Mouse (Mus musculus) bone marrow, adult 2 months (tissue): ENCODE measurements around the gene Trak1. TPM values are rescaled to one million over a fixed set of nuclear protein-coding genes. Genes with fewer than 3 reads are reported as not detected.
"Not testable (repeated sequence)": the region's sequence is repeated elsewhere in the genome, so short reads cannot be mapped to it uniquely, and the experiment has no call there.

Experiments used
- H3K27ac ChIP-seq: fragments of 200-500 bp; 2 replicates; pipeline ENCODE4 v1.5.1; 2012; ENCODE audit warnings: low read depth, mild to moderate bottlenecking, control low read depth, inconsistent platforms, low read length; ENCODE audit not compliant: control insufficient read depth, poor library complexity, insufficient read depth
- H3K4me1 ChIP-seq: fragments of 200-500 bp; 2 replicates; pipeline ENCODE4 v1.6.1; 2011; ENCODE audit warnings: low read length; ENCODE audit not compliant: control insufficient read depth, insufficient read depth
- H3K4me3 ChIP-seq: fragments of 200-500 bp; replicated peaks from 2 replicates; pipeline ENCODE3; 2011; ENCODE audit warnings: mild to moderate bottlenecking, low read depth, low read length, control low read depth; ENCODE audit not compliant: control insufficient read depth
- CTCF ChIP-seq: fragments of 200-500 bp; IDR thresholded peaks from 2 replicates; pipeline ENCODE4 v1.5.1; 2011; ENCODE audit warnings: low read length, control low read depth; ENCODE audit not compliant: control insufficient read depth, insufficient read depth
- POLR2A ChIP-seq: fragments of 200-500 bp; IDR thresholded peaks from 2 replicates; pipeline ENCODE4 v1.6.1; 2011; ENCODE audit warnings: low read depth, mild to moderate bottlenecking, control low read depth, low read length, borderline replicate concordance; ENCODE audit not compliant: control insufficient read depth
- WGBS: fragments of 180-500 bp; shearing (Covaris S2); methylation state at CpG from one replicate; pipeline ENCODE4 v1.1.7; 2018; 5-methylcytosine and 5-hydroxymethylcytosine counted together
- polyA plus RNA-seq: library from polyadenylated mRNA; stranded (reverse); fragments of >200 nt; gene quantifications from 2 replicates; pipeline ENCODE4 v1.2.4, GENCODE M21; 2011; ENCODE audit warnings: low replicate concordance; ENCODE audit not compliant: missing spikeins, insufficient read depth, insufficient read length

The Trak1 gene
- polyA plus RNA-seq, 1 experiment, result 29.4 TPM

DNA sequence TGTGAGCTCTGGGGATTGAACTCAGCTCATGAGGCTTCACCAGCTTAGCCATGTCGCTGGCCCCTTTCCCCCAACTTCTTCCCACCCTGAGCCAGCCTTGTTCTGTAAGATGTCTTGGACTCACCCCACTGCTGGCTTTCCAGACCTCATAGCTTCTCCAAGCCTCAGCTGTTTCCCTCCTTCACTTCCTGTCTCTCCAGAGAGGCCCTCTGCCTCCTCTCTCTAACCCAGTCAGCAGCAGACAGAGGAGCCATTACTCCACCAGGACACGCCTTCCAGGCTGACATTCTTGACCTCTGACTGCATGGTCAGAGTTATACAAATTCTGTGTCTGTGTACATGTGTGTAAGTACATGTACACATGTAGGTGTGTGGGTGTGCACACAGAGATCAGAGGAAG lies 23.1 kb downstream of the Trak1 start:
- Histone ChIP-seq H3K4me3 (no peak overlapping the region), H3K4me1 (peaks cover 8% of the 10 kb centered on the region), H3K27ac (no peak overlapping the region)
- TF ChIP-seq CTCF (no peak), POLR2A (no peak)
- 57% methylated on average over 2 of the region's 2 CpGs for WGBS

DNA sequence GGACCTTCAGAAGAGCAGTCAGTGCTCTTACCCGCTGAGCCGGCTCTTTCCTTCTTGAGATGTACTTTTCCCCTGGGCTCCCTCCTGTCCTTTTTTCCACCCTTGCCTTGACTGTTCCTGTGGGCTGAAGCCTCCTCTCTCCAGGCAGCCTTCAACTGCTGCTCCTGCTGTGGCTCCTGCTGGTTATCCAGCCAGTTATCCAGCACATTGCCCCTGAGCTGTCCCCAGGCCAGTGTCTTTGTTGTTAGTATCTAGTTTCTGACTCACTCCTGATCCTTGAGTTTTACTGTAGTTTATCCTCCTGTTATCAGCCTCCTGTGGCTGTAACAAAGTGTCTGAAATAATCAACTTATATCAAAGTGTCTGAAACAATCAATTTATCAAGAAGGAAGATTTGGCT lies 23.8 kb downstream of the Trak1 start:
- H3K4me3 ChIP-seq, result no peak overlapping the region
- WGBS, result 92% methylated on average over 2 of the region's 2 CpGs
- H3K4me1 ChIP-seq, result peaks cover 3% of the 10 kb centered on the region
- no peak overlapping the region for H3K27ac ChIP-seq
- TF ChIP-seq CTCF, result no peak
- TF ChIP-seq POLR2A, result no peak

DNA sequence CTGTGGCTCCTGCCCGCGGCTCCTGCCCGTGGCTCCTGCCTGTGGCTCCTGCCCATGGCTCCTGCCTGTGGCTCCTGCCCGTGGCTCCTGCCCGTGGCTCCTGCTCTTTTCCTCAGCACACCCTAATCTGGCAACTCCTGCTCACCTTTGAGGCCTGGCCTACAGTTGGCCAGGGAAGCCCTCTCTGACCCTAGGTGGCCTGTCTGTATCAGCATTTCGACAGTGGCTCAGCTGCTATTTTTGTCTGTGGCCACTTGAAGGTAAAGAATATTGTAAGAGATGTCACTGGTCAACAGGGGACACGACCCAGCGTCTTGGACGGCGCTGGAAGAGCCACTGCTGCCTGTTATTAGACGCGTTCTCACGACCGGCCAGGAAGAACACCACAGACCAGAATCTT lies 24.7 kb downstream of the Trak1 start:
- no peak for TF ChIP-seq POLR2A
- no peak for TF ChIP-seq CTCF
- peaks cover 3% of the 10 kb centered on the region for H3K4me1 ChIP-seq
- WGBS, result 90% methylated on average over 14 of the region's 14 CpGs
- H3K4me3 ChIP-seq, result no peak overlapping the region
- no peak overlapping the region for H3K27ac ChIP-seq

DNA sequence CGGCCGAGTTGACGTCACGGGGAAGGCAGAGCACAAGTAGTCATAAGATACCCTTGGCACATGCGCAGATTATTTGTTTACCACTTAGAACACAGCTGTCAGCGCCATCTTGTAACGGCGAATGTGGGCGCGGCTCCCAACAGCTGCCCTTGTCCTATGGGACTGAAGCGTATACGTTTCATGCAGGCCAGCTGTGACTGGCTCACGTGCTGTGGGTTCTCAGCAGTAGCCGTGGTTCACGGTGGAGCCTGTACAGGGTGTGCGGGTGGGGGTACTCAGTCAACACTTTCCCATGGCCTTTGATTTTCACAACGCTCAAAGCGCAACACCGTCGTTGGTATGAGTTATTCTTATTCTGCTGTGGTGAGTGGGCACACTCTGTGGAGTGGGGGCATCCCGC lies 31.0 kb downstream of the Trak1 start:
- H3K27ac ChIP-seq, H3K4me3 ChIP-seq, H3K4me1 ChIP-seq: not testable (repeated sequence)
- WGBS, result 94% methylated on average over 17 of the region's 21 CpGs

DNA sequence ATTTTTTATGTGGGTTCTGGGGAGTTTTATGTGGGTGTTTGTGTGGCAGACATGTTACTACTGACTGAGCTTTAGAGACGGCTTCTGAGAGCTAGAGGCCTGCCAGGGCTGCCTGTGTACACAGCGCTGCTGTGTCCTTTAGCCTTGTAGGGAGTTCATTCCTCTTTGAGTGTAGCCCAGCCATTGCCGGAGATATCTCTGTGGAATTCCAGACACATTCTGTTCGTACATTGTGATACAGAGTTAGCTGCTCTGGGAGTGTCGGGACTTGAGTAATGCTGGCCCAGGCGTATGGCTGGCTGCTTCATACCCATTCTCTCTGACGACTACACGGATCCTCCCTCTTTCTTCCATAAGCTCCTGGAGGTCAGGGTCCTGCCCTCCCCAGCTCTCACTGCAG lies 31.9 kb downstream of the Trak1 start:
- WGBS, result 85% methylated on average over 8 of the region's 8 CpGs
- Histone ChIP-seq H3K27ac (no peak overlapping the region), H3K4me3 (no peak overlapping the region)

DNA sequence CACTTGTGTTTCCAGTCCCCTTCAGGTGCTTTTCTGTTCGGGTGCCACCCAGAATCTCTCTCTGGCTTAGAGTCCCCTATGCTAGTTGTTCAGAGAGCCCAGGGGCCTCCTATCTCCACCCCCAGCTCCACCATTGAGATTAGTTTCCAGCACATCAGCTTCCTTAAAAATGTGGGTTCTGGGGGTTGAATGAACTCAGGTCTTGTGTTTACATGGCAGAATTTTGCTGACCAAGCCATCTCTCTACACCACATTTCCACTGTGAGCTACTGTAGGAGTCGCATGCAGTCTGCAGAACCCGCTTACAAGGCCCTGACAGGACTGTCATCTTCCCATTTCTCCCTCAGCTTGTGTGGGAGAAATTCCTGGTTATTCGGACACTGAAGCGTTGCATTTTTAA lies 32.8 kb downstream of the Trak1 start:
- H3K4me3 ChIP-seq, result no peak overlapping the region
- no peak overlapping the region for H3K27ac ChIP-seq
- H3K4me1 ChIP-seq, result peaks cover 5% of the 10 kb centered on the region
- TF ChIP-seq CTCF, result no peak
- TF ChIP-seq POLR2A, result no peak
- WGBS, result 70% methylated on average over 5 of the region's 5 CpGs

More for the DNA sequence above, 31.9 kb downstream of the Trak1 start:
- no peak for TF ChIP-seq CTCF
- peaks cover 5% of the 10 kb centered on the region for H3K4me1 ChIP-seq

DNA sequence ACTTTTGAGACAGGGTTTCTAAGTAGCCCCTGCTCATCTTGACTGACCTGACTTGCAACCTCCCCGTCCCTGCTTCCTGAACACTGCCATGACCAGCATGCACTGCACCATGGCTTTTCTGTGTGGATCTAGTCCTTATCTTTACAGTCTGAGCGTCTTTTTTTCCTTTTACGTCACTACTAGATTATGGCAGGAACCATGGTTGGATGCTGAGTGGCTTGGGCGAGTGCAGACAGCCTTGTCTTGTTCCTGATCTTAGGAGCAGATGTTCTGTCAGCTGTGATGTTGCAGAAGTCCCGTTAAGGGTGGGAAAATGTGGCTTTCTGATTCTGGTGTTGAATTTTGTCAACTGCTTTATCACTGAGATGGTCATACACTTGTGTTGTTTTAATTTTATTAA lies 34.1 kb downstream of the Trak1 start:
- no peak overlapping the region for H3K27ac ChIP-seq
- WGBS, result 9% methylated on average over 5 of the region's 5 CpGs
- H3K4me1 ChIP-seq, result peaks cover 5% of the 10 kb centered on the region
- no peak overlapping the region for H3K4me3 ChIP-seq
- TF ChIP-seq POLR2A (no peak), CTCF (no peak)

DNA sequence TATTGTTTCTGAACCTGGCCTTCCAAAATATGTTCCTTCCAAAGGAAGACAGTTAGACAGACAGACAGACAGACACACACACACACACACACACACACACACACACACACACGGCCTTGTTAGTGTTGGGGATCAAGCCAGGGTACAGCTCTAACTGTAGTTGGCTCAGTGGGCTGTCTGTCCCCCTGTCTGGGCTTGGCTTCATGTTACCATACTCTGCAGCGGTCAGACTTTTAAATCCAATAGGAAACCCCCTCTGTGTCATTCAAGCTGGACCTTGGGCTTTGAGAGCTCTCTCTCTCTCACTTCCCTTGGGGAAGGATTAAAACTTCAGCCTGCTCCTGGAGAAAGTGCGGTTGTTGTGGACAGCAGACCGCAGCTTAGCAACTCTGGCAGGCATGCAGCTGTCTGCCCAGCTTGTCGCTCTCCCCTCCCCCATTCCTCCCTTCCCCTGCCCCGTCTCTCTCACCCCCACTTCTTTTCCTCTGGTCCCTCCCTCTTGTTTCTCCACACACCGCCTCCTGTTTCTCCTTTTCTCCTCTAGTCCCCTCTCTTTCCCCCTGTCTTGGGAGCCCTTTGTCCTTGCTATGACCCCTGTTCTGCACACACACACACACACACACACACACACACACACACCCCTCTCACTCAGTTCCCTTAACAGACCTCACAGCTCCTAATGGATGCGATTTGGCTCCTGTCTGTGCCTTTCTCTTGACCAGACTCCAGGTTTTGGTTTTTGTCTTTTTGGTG lies 34.8 kb downstream of the Trak1 start:
- Histone ChIP-seq H3K4me1 (peaks cover 5% of the 10 kb centered on the region), H3K4me3 (no peak overlapping the region), H3K27ac (0 out of 2 replicates have a peak overlapping the region, but pooled peaks have one; percentile 41)
- WGBS, result 9% methylated on average over 8 of the region's 8 CpGs
- TF ChIP-seq POLR2A (no peak), CTCF (no peak)

DNA sequence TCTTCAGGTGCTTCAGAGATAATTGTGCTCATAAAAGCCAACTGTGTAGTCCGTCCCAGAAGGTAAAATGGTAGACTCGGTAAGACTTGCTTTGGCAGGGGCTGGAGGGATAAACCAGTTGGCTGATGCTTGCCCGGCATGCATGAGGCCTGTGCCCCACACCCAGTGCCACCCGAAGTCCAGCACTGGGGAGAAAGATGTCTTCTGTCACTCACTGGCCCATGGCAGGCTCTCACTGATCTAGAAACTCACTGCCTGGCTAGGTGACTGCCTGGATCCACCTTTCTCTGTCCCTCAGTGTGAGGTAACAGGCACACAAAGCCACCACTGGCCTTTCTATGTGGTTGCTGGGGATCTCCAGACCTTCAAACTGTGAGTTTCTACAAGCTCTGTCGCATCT lies 36.3 kb downstream of the Trak1 start:
- Histone ChIP-seq H3K27ac (no peak overlapping the region), H3K4me3 (no peak overlapping the region), H3K4me1 (peaks cover 5% of the 10 kb centered on the region)
- 87% methylated on average over 5 of the region's 5 CpGs for WGBS
- TF ChIP-seq CTCF (no peak), POLR2A (no peak)
